Mouse (Mus musculus): ENCODE results near the gene Hipk2. TPM values are rescaled to one million over a fixed set of nuclear protein-coding genes. Genes with fewer than 3 reads are reported as not detected.

The Hipk2 gene
- polyA plus RNA-seq, 1 experiment from 2014 or later: 11.0 TPM

- no peak overlapping the region for H3K9ac ChIP-seq (ENCODE audit: low read length)
- H3K36me3 ChIP-seq (ENCODE audit: control insufficient read depth, insufficient read depth, low read length): peaks cover 50% of the 10 kb centered on the region
- H3K27me3 ChIP-seq (ENCODE audit: control insufficient read depth, insufficient read depth, low read length): no peaks in the 10 kb centered on the region
- H3K27ac ChIP-seq (replicated peaks in 1 of 2; ENCODE audit: control insufficient read depth in 1 of 2, insufficient read depth in 1 of 2, low read depth in 2 of 2, low read length in 2 of 2): no peak overlapping the region
- H3K4me2 ChIP-seq (ENCODE audit: low read length): no peak overlapping the region
- no peak for ATAC-seq (ENCODE audit: insufficient number of reproducible peaks, insufficient read depth, low FRiP score, low read depth)
- H3K9me3 ChIP-seq (ENCODE audit: control insufficient read depth, low read length): no peaks in the 10 kb centered on the region
- no peak overlapping the region for H3K4me3 ChIP-seq (ENCODE audit: control insufficient read depth in 1 of 2, insufficient read depth in 1 of 2, low read depth in 1 of 2, low read length in 2 of 2)
- WGBS: 91% methylated on average over 3 of the region's 3 CpGs
- no peaks in the 10 kb centered on the region for H3K4me1 ChIP-seq (ENCODE audit: control insufficient read depth in 2 of 2, insufficient read depth in 2 of 2, low read length in 2 of 2)
Measured at GRCm38 (mm10) chr6:38732681-38733080, 143.3 kb downstream of the Hipk2 start.

- H3K9me3 ChIP-seq (ENCODE audit: control insufficient read depth, low read length): no peaks in the 10 kb centered on the region
- ATAC-seq (ENCODE audit: insufficient number of reproducible peaks, insufficient read depth, low FRiP score, low read depth): no peak
- no peaks in the 10 kb centered on the region for H3K27me3 ChIP-seq (ENCODE audit: control insufficient read depth, insufficient read depth, low read length)
- no peak overlapping the region for H3K9ac ChIP-seq (ENCODE audit: low read length)
- H3K4me3 ChIP-seq (ENCODE audit: control insufficient read depth in 1 of 2, insufficient read depth in 1 of 2, low read depth in 1 of 2, low read length in 2 of 2): no peak overlapping the region
- H3K4me2 ChIP-seq (ENCODE audit: low read length): no peak overlapping the region
- H3K36me3 ChIP-seq (ENCODE audit: control insufficient read depth, insufficient read depth, low read length): peaks cover 39% of the 10 kb centered on the region
- no peaks in the 10 kb centered on the region for H3K4me1 ChIP-seq (ENCODE audit: control insufficient read depth in 2 of 2, insufficient read depth in 2 of 2, low read length in 2 of 2)
- 81% methylated on average over 15 of the region's 15 CpGs for WGBS
- H3K27ac ChIP-seq (replicated peaks in 1 of 2; ENCODE audit: control insufficient read depth in 1 of 2, insufficient read depth in 1 of 2, low read depth in 2 of 2, low read length in 2 of 2): no peak overlapping the region
Measured at GRCm38 (mm10) chr6:38730169-38731146, 145.5 kb downstream of the Hipk2 start.

DNA sequence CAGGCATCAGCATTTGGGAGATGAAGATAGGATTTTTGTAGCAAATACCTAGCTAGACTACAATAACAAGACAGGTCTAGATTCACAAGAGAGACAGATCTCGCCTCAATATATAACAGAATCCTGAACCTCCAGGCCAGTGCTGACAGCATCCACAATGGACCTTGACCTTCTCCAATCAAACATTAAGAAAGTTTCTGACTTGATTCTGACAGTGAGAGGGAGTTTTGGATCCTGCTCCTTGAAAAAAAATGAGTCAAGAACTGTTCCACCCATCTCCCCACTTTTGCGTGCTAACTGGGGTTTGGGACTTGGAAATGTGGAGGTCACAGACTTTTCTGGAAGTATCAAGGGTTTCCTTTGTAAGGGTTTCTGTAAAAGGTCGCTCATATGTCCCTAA is 150.4 kb downstream of the Hipk2 start:
- no peak overlapping the region for H3K27ac ChIP-seq (replicated peaks in 1 of 2; ENCODE audit: control insufficient read depth in 1 of 2, insufficient read depth in 1 of 2, low read depth in 2 of 2, low read length in 2 of 2)
- no peaks in the 10 kb centered on the region for H3K9me3 ChIP-seq (ENCODE audit: control insufficient read depth, low read length)
- 90% methylated on average over 3 of the region's 3 CpGs for WGBS

DNA sequence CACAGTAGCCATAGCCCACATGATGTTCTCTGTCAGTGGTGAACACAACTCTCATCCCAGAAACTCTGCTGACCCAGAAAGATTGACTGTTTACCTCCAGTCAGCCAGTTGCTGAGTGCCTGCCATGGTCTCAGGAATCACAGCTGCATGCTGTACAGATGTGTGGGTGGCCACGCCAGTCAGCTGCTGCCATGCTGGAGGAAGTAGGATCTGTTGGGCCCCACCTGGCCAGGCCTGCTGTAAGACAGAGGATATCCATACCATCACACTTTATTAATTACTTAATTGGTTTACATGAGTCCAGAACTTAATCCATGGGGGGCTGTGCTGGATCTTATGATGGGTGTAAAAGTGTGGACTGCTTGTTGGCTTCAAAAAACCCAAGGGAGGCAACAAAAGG is 154.6 kb downstream of the Hipk2 start:
- Histone ChIP-seq H3K4me1 (ENCODE audit: control insufficient read depth in 2 of 2, insufficient read depth in 2 of 2, low read length in 2 of 2) (no peaks in the 10 kb centered on the region), H3K27me3 (ENCODE audit: control insufficient read depth, insufficient read depth, low read length) (no peaks in the 10 kb centered on the region), H3K9me3 (ENCODE audit: control insufficient read depth, low read length) (no peaks in the 10 kb centered on the region), H3K9ac (ENCODE audit: low read length) (no peak overlapping the region), H3K4me3 (ENCODE audit: control insufficient read depth in 1 of 2, insufficient read depth in 1 of 2, low read depth in 1 of 2, low read length in 2 of 2) (no peak overlapping the region), H3K4me2 (ENCODE audit: low read length) (no peak overlapping the region), H3K27ac (replicated peaks in 1 of 2; ENCODE audit: control insufficient read depth in 1 of 2, insufficient read depth in 1 of 2, low read depth in 2 of 2, low read length in 2 of 2) (no peak overlapping the region), H3K36me3 (ENCODE audit: control insufficient read depth, insufficient read depth, low read length) (peaks cover 62% of the 10 kb centered on the region)
- 95% methylated on average over 1 of the region's 1 CpGs for WGBS
- no peak for ATAC-seq (ENCODE audit: insufficient number of reproducible peaks, insufficient read depth, low FRiP score, low read depth)

More for the DNA sequence above, 150.4 kb downstream of the Hipk2 start:
- Histone ChIP-seq H3K9ac (ENCODE audit: low read length) (no peak overlapping the region), H3K36me3 (ENCODE audit: control insufficient read depth, insufficient read depth, low read length) (peaks cover 35% of the 10 kb centered on the region), H3K4me1 (ENCODE audit: control insufficient read depth in 2 of 2, insufficient read depth in 2 of 2, low read length in 2 of 2) (no peaks in the 10 kb centered on the region), H3K4me2 (ENCODE audit: low read length) (no peak overlapping the region), H3K27me3 (ENCODE audit: control insufficient read depth, insufficient read depth, low read length) (no peaks in the 10 kb centered on the region), H3K4me3 (ENCODE audit: control insufficient read depth in 1 of 2, insufficient read depth in 1 of 2, low read depth in 1 of 2, low read length in 2 of 2) (no peak overlapping the region)
- no peak for ATAC-seq (ENCODE audit: insufficient number of reproducible peaks, insufficient read depth, low FRiP score, low read depth)

DNA sequence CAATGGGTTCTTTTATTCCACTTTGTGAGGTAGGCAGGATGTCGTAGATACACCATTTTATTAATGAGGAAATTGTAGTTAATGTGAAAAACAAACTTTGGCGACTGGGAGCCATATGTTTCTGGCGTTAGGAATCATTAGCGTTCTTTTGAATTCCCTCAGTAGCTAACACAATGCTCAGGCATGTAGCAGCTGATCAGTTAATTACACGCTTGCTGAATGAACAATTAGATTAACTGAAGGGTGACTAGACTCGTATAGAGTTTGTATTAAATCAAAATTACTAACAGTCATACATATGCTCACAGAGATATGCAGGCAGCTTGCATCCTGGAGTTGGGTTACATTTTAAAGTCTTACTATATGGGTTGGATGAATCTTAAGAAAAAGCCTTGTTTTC is 156.7 kb downstream of the Hipk2 start:
- Histone ChIP-seq H3K27me3 (ENCODE audit: control insufficient read depth, insufficient read depth, low read length) (no peaks in the 10 kb centered on the region), H3K4me3 (ENCODE audit: control insufficient read depth in 1 of 2, insufficient read depth in 1 of 2, low read depth in 1 of 2, low read length in 2 of 2) (no peak overlapping the region), H3K36me3 (ENCODE audit: control insufficient read depth, insufficient read depth, low read length) (peaks cover 75% of the 10 kb centered on the region), H3K4me1 (ENCODE audit: control insufficient read depth in 2 of 2, insufficient read depth in 2 of 2, low read length in 2 of 2) (peaks cover 8 to 10% of the 10 kb centered on the region in 2 experiments), H3K4me2 (ENCODE audit: low read length) (no peak overlapping the region), H3K9ac (ENCODE audit: low read length) (no peak overlapping the region), H3K27ac (replicated peaks in 1 of 2; ENCODE audit: control insufficient read depth in 1 of 2, insufficient read depth in 1 of 2, low read depth in 2 of 2, low read length in 2 of 2) (no peak overlapping the region), H3K9me3 (ENCODE audit: control insufficient read depth, low read length) (no peaks in the 10 kb centered on the region)
- WGBS: 91% methylated on average over 6 of the region's 6 CpGs
- ATAC-seq (ENCODE audit: insufficient number of reproducible peaks, insufficient read depth, low FRiP score, low read depth): no peak

DNA sequence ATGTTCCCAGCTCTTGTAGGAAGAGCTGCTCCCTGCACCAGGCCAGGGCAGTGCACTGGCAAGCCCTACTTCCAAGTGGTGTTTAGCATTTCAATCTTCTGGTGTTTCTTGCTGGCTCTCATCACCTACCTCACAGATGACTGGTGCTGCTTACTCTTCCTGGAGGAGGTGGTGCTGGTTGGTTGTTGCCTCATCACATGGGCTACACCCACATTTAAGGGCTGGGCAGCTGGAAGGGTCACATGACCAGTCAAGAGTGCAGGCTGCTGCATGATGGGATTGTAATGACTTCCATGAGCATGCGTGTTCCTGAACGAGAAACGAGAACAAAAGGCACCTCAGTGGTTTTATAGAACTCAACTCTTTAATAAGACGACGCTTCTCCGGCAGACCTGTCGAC is 157.3 kb downstream of the Hipk2 start:
- no peak overlapping the region for H3K4me2 ChIP-seq (ENCODE audit: low read length)
- H3K4me1 ChIP-seq (ENCODE audit: control insufficient read depth in 2 of 2, insufficient read depth in 2 of 2, low read length in 2 of 2): peaks cover 13 to 15% of the 10 kb centered on the region in 2 experiments
- no peaks in the 10 kb centered on the region for H3K9me3 ChIP-seq (ENCODE audit: control insufficient read depth, low read length)
- no peak overlapping the region for H3K4me3 ChIP-seq (ENCODE audit: control insufficient read depth in 1 of 2, insufficient read depth in 1 of 2, low read depth in 1 of 2, low read length in 2 of 2)
- H3K27me3 ChIP-seq (ENCODE audit: control insufficient read depth, insufficient read depth, low read length): no peaks in the 10 kb centered on the region
- no peak overlapping the region for H3K9ac ChIP-seq (ENCODE audit: low read length)
- H3K27ac ChIP-seq (replicated peaks in 1 of 2; ENCODE audit: control insufficient read depth in 1 of 2, insufficient read depth in 1 of 2, low read depth in 2 of 2, low read length in 2 of 2): no peak overlapping the region
- H3K36me3 ChIP-seq (ENCODE audit: control insufficient read depth, insufficient read depth, low read length): peaks cover 79% of the 10 kb centered on the region
- 92% methylated on average over 7 of the region's 7 CpGs for WGBS
- ATAC-seq (ENCODE audit: insufficient number of reproducible peaks, insufficient read depth, low FRiP score, low read depth): no peak

DNA sequence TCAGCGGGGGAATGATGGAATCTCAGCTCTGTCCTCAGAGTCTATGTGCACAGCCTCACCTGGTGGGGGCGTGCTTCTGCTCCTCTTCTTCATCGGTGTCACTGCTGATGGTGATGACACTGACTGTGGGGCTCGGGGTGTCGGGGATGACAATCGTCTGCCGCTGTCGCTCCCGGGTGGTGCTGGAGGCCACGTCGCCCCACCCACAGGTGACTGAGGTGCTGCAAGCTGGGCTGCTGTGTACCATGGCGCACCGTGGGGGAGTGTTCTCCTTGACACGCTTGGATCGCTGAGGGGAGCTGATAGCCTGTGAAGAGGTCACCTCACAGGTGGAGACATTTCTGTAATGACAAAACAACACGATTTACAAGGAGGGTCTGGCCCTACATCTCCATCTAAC is 160.1 kb downstream of the Hipk2 start:
- H3K9me3 ChIP-seq (ENCODE audit: control insufficient read depth, low read length): no peaks in the 10 kb centered on the region
- no peak for ATAC-seq (ENCODE audit: insufficient number of reproducible peaks, insufficient read depth, low FRiP score, low read depth)
- H3K36me3 ChIP-seq (ENCODE audit: control insufficient read depth, insufficient read depth, low read length): peaks cover 93% of the 10 kb centered on the region
- H3K4me3 ChIP-seq (ENCODE audit: control insufficient read depth in 1 of 2, insufficient read depth in 1 of 2, low read depth in 1 of 2, low read length in 2 of 2): no peak overlapping the region
- no peak overlapping the region for H3K4me2 ChIP-seq (ENCODE audit: low read length)
- no peak overlapping the region for H3K9ac ChIP-seq (ENCODE audit: low read length)
- no peaks in the 10 kb centered on the region for H3K27me3 ChIP-seq (ENCODE audit: control insufficient read depth, insufficient read depth, low read length)
- H3K27ac ChIP-seq (replicated peaks in 1 of 2; ENCODE audit: control insufficient read depth in 1 of 2, insufficient read depth in 1 of 2, low read depth in 2 of 2, low read length in 2 of 2): no peak overlapping the region
- peaks cover 13 to 15% of the 10 kb centered on the region in 2 experiments for H3K4me1 ChIP-seq (ENCODE audit: control insufficient read depth in 2 of 2, insufficient read depth in 2 of 2, low read length in 2 of 2)
- WGBS: 87% methylated on average over 16 of the region's 16 CpGs
